Mouse (Mus musculus): Measurements from ENCODE around the gene Gm26938. TPM values are rescaled to one million over a fixed set of nuclear protein-coding genes. Genes with fewer than 3 reads are reported as not detected.

Gene Gm26938
- polyA plus RNA-seq, 1 experiment from 2014 or later, result not detected

DNA sequence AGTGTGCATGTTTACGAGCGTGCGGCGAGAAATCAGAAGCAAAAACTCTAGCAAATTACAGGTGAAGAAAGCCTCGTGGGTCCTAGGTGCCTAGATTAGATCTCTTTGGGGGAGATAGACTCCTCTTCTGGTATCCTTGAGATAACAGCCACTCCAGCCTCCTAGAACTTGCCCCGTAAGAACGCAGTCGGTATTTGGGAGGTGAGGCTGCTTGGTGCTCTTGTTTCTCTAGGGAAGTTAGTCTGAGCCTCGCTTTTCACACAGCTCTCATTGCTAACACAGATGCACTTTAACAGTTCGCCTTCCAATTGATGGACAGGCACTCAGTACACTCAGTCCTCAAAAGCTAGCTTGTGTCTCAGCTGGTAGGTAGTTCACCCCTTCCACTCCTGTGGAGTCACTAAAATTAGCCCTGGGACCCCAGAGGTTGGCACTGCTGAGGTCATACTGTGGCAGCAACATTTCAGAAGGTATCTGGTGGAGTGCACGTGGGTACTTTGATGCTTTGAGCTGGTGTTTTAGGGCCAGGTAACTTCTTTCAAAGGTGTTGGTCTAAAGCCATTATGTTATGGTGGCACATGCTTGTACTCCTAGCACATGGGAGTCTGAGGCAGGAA lies 33.9 kb downstream of the Gm26938 start:
- H3K4me2 ChIP-seq (ENCODE audit: low read length), result peak overlapping the region; percentile 100
- peak overlapping the region; percentile 82 for H3K9ac ChIP-seq (replicated peaks; ENCODE audit: low read depth, low read length)
- 15% methylated on average over 11 of the region's 11 CpGs for WGBS
- no peak overlapping the region for H3K27ac ChIP-seq (ENCODE audit: low read length)
- H3K4me1 ChIP-seq (replicated peaks; ENCODE audit: control insufficient read depth, insufficient read depth, low read length), result peaks cover 35% of the 10 kb centered on the region
- H3K36me3 ChIP-seq (ENCODE audit: control insufficient read depth, insufficient read depth), result no peaks in the 10 kb centered on the region
- no peak for ATAC-seq
- H3K4me3 ChIP-seq (replicated peaks; ENCODE audit: low read length), result peak overlapping the region; percentile 87
- no peaks in the 10 kb centered on the region for H3K9me3 ChIP-seq (ENCODE audit: control insufficient read depth, low read length)
- H3K27me3 ChIP-seq (replicated peaks; ENCODE audit: control insufficient read depth, insufficient read depth, low read length), result no peaks in the 10 kb centered on the region

DNA sequence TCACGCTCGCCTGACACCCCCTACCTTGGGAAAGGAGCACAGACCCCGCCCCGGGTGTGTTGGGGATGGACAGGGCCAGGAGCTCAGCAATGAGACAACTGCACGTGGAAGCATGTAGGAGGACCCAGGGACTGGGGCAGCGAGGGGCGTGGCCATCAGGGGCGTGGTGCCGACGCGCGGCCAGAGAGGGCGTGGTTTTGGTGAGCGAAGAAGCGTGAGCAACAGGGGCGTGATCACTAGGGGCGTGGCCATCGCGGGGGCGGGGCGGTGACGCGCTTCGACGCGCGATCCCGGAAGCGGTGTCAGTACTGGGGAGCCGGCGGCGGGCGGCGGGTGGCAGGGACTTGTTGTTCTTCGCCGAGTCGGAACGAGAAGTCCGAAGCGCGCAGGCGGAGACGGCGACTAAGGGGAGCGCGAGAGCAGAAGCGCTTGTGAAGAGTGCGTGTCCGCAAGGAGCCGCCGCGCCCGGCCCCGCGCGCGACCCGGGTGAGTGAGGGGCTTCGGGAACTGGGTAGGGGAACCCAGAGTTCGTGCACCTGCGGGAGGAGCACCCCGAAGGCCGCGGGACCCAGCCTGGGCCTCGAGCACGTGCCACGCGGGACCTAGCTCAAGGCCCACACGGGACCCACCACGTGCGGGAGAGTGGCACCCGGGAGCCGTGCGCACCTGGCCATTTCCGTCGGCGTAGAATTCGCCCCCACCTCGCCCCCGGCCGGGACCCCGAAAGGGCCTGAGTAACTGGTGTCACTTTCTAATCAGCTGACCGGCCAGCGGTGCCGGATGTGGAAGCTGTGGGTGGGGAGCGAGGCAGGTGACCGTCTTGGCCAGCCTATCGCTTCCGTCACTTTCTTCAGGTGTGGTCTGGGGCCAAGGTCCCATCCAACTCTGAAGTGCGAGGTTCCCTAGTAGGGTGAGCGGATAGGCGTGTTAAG lies 34.7 kb downstream of the Gm26938 start, which contains the start of gene Mafk:
Gene Mafk (plus strand): TSS at position 287 of the 932 bp plus-strand sequence.
- peak within 1 kb of the TSS; percentile 87 for H3K4me3 ChIP-seq (replicated peaks; ENCODE audit: low read length)
- peak; percentile 89 for ATAC-seq
- H3K9ac ChIP-seq (replicated peaks; ENCODE audit: low read depth, low read length), result peak within 1 kb of the TSS; percentile 82
- WGBS, result under 1% methylated on average over 91 of the region's 92 CpGs
- no peaks in the 10 kb centered on the region for H3K27me3 ChIP-seq (replicated peaks; ENCODE audit: control insufficient read depth, insufficient read depth, low read length)
- H3K36me3 ChIP-seq (ENCODE audit: control insufficient read depth, insufficient read depth), result no peaks in the 10 kb centered on the region
- H3K4me1 ChIP-seq (replicated peaks; ENCODE audit: control insufficient read depth, insufficient read depth, low read length), result peaks cover 27% of the 10 kb centered on the region
- no peaks in the 10 kb centered on the region for H3K9me3 ChIP-seq (ENCODE audit: control insufficient read depth, low read length)
- peak within 1 kb of the TSS; percentile 100 for H3K4me2 ChIP-seq (ENCODE audit: low read length)
- H3K27ac ChIP-seq (ENCODE audit: low read length), result no peak within 1 kb of the TSS

DNA sequence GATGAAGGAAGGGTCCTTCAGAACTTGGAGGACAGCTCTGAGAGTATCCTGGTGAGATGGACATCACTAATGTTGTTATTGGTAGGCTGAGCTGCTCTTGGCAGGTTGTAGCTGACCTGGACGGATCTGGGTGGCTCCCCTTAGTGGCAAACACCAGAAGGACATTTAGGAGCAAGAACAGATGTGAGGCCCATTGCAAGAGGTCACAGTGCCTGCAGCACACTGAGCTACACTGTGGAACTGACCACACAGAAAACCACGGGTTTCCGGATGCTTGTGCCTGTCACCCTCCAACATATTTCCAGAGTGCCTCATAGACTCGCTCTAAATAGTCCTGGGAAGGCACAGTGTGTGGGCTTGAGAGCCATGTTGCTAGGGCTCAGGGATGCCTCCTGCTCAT lies 36.7 kb downstream of the Gm26938 start:
- Histone ChIP-seq H3K27ac (ENCODE audit: low read length) (no peak overlapping the region), H3K4me2 (ENCODE audit: low read length) (no peak overlapping the region), H3K36me3 (ENCODE audit: control insufficient read depth, insufficient read depth) (no peaks in the 10 kb centered on the region), H3K4me3 (replicated peaks; ENCODE audit: low read length) (no peak overlapping the region), H3K4me1 (replicated peaks; ENCODE audit: control insufficient read depth, insufficient read depth, low read length) (peaks cover 21% of the 10 kb centered on the region), H3K9ac (replicated peaks; ENCODE audit: low read depth, low read length) (no peak overlapping the region), H3K27me3 (replicated peaks; ENCODE audit: control insufficient read depth, insufficient read depth, low read length) (no peaks in the 10 kb centered on the region), H3K9me3 (ENCODE audit: control insufficient read depth, low read length) (no peaks in the 10 kb centered on the region)
- 65% methylated on average over 4 of the region's 4 CpGs for WGBS
- no peak for ATAC-seq

DNA sequence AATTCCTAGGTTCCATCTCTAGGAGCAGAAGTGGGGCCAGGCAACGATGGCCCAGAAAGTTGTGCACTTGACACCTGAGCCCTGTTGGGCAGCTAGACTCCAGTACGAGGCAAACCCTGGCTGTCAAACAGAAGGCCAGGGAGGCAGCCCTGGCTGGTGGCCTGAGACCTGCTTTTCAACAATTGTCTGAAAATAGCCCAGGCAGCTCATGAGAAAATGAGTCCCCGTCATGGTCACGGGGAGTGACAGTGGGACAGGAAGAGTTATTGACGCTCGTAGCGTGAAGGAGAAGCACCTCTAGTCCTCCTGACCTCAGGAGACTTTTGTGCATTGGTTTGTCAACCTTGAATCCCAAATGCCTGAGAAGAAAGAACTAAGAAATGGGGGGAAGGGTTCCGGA lies 44.8 kb downstream of the Gm26938 start:
- 85% methylated on average over 8 of the region's 8 CpGs for WGBS

DNA sequence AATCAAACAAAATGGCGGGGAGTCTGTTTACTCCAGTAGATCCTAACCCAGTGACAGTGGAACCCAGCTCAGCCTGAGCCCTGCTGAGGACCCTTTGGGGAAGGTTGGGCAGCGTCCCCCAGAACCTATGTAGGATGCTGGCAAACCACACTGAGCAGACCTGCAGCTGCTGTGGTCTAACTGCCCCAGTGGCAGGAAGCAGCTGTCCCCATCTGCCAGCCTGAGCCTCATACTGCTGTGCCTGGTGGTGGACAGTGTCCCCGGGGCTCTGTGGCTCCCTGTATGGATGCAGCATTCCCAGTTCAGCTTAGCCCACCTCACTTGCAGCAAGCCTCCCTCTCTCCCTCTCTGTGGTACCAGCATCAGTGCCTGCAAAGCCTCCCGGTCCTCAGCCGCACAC lies 49.2 kb downstream of the Gm26938 start:
- Histone ChIP-seq H3K9me3 (ENCODE audit: control insufficient read depth, low read length) (no peaks in the 10 kb centered on the region), H3K4me2 (ENCODE audit: low read length) (no peak overlapping the region), H3K4me1 (replicated peaks; ENCODE audit: control insufficient read depth, insufficient read depth, low read length) (peaks cover 9% of the 10 kb centered on the region), H3K9ac (replicated peaks; ENCODE audit: low read depth, low read length) (no peak overlapping the region), H3K27me3 (replicated peaks; ENCODE audit: control insufficient read depth, insufficient read depth, low read length) (no peaks in the 10 kb centered on the region), H3K27ac (ENCODE audit: low read length) (no peak overlapping the region), H3K36me3 (ENCODE audit: control insufficient read depth, insufficient read depth) (peaks cover 9% of the 10 kb centered on the region; the same call in 1 of the 2 replicates), H3K4me3 (replicated peaks; ENCODE audit: low read length) (no peak overlapping the region)
- no peak for ATAC-seq
- WGBS, result 85% methylated on average over 5 of the region's 5 CpGs

More for the DNA sequence above, 44.8 kb downstream of the Gm26938 start:
- Histone ChIP-seq H3K27ac (ENCODE audit: low read length) (no peak overlapping the region), H3K36me3 (ENCODE audit: control insufficient read depth, insufficient read depth) (no peaks in the 10 kb centered on the region), H3K4me2 (ENCODE audit: low read length) (no peak overlapping the region), H3K4me1 (replicated peaks; ENCODE audit: control insufficient read depth, insufficient read depth, low read length) (no peaks in the 10 kb centered on the region), H3K9me3 (ENCODE audit: control insufficient read depth, low read length) (no peaks in the 10 kb centered on the region), H3K4me3 (replicated peaks; ENCODE audit: low read length) (no peak overlapping the region), H3K27me3 (replicated peaks; ENCODE audit: control insufficient read depth, insufficient read depth, low read length) (no peaks in the 10 kb centered on the region), H3K9ac (replicated peaks; ENCODE audit: low read depth, low read length) (no peak overlapping the region)
- no peak for ATAC-seq

DNA sequence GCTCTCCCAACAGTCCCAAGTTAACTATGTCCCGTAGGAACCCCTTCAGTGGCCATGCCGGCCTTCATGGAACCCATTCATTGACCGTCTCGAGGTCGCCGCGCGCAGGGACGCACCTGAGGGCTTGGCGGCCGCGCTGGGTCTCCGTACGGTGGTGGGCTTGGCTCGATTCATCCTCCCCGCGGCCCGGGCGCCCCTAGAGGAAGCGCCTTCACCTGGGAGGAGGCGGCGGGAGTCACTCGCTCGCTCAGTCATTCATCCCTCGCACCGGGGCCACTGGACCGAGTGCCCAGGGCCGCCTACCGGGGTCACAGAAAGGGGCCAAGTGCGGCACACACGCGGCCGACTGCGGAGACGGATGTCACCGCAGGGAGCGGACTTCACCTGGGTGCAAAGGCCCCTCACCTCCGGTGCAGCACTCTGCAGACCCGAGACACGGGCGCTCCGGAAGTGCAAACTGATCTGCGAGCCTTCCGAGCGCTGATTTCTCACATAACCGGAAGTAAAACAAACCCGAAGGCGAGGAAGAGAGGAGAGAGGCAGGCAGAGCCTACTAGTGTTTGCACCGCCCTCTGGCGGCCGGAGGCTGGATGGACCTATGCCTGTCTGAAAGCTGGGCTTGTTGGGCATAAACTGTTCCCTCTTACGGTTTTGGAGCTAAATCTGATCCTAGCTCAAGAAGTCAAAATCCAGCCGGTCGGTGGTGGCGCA lies 50.8 kb downstream of the Gm26938 start, which contains the start of gene Ints1:
Gene Ints1 (minus strand): TSS at position 459 of the 711 bp plus-strand sequence.
- ATAC-seq, result peak; percentile 95
- Histone ChIP-seq H3K27ac (ENCODE audit: low read length) (no peak within 1 kb of the TSS), H3K27me3 (replicated peaks; ENCODE audit: control insufficient read depth, insufficient read depth, low read length) (no peaks in the 10 kb centered on the region), H3K4me3 (replicated peaks; ENCODE audit: low read length) (peak within 1 kb of the TSS; percentile 64), H3K36me3 (ENCODE audit: control insufficient read depth, insufficient read depth) (peaks cover 23% of the 10 kb centered on the region), H3K4me1 (replicated peaks; ENCODE audit: control insufficient read depth, insufficient read depth, low read length) (peaks cover 9% of the 10 kb centered on the region), H3K4me2 (ENCODE audit: low read length) (peak within 1 kb of the TSS; percentile 97), H3K9me3 (ENCODE audit: control insufficient read depth, low read length) (no peaks in the 10 kb centered on the region), H3K9ac (replicated peaks; ENCODE audit: low read depth, low read length) (peak within 1 kb of the TSS; percentile 71)
- WGBS, result under 1% methylated on average over 55 of the region's 55 CpGs

DNA sequence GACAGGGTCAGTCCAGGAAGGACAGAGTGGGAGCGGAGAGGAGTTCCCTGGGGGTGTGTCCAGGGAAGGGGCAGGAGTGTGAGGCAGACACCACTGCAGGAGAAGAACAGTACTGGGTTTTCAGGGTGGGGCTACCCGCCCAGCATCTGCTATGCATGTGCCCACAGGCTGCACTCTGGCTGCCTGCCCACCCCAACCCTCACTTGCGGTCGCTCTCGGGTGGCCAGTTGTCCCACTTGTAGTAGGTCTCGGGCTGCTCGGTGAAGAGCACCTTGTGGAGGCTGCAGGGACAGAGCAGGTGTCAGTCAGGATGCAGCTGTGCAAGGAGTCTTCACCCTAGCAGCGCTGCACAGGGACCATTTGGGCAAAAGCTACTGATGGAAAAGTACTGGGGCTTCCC lies 58.0 kb downstream of the Gm26938 start:
- H3K27me3 ChIP-seq (replicated peaks; ENCODE audit: control insufficient read depth, insufficient read depth, low read length), result no peaks in the 10 kb centered on the region
- H3K36me3 ChIP-seq (ENCODE audit: control insufficient read depth, insufficient read depth), result peaks cover 60% of the 10 kb centered on the region
- 91% methylated on average over 8 of the region's 8 CpGs for WGBS
- H3K27ac ChIP-seq (ENCODE audit: low read length), result no peak overlapping the region
- H3K9me3 ChIP-seq (ENCODE audit: control insufficient read depth, low read length), result no peaks in the 10 kb centered on the region
- H3K9ac ChIP-seq (replicated peaks; ENCODE audit: low read depth, low read length), result no peak overlapping the region
- H3K4me2 ChIP-seq (ENCODE audit: low read length), result no peak overlapping the region
- H3K4me3 ChIP-seq (replicated peaks; ENCODE audit: low read length), result no peak overlapping the region
- no peak for ATAC-seq
- no peaks in the 10 kb centered on the region for H3K4me1 ChIP-seq (replicated peaks; ENCODE audit: control insufficient read depth, insufficient read depth, low read length)

DNA sequence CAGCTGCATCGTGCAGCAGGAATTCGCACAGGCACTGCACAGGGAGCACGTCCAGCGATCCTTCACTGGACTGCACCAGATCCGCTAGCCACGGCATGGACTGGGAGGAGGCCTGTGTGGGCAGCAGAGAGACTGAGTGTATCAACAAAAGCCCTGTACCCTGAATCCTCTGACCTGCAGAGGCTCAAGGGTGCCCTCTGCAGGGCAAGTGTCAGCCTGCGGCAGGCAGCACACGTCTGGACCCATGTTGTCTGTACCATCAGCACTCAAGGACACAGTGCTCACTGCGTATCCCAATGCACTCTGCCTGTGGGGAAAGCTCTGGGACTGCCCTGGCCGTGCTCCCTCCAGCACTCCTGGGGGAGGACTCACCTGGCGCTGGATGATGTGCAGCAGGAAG lies 61.9 kb downstream of the Gm26938 start:
- Histone ChIP-seq H3K36me3 (ENCODE audit: control insufficient read depth, insufficient read depth) (peaks cover 50% of the 10 kb centered on the region), H3K9ac (replicated peaks; ENCODE audit: low read depth, low read length) (no peak overlapping the region), H3K4me2 (ENCODE audit: low read length) (no peak overlapping the region), H3K9me3 (ENCODE audit: control insufficient read depth, low read length) (no peaks in the 10 kb centered on the region), H3K27ac (ENCODE audit: low read length) (no peak overlapping the region), H3K4me3 (replicated peaks; ENCODE audit: low read length) (no peak overlapping the region), H3K27me3 (replicated peaks; ENCODE audit: control insufficient read depth, insufficient read depth, low read length) (no peaks in the 10 kb centered on the region), H3K4me1 (replicated peaks; ENCODE audit: control insufficient read depth, insufficient read depth, low read length) (no peaks in the 10 kb centered on the region)
- no peak for ATAC-seq
- WGBS, result 70% methylated on average over 11 of the region's 11 CpGs

DNA sequence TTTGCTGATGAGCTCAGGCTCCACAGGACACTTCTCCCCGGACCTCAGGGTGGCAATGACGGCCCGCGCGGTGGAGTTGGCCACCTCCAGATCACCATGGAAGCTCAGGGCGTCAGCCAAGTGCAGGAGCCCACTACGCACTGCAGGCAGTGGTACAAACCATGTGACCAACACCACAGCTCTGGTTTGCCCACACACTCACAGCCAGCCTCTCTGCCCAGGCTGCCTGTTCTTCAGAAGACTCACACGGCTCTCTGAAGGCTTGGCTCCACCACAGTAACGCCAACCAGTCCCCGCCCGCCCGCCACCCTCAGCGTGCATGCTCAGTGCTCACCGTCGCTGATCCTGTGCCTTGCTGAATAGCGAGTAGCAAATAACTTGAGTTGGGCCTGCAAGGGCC lies 68.1 kb downstream of the Gm26938 start:
- H3K4me3 ChIP-seq (replicated peaks; ENCODE audit: low read length), result no peak overlapping the region
- no peaks in the 10 kb centered on the region for H3K27me3 ChIP-seq (replicated peaks; ENCODE audit: control insufficient read depth, insufficient read depth, low read length)
- no peak for ATAC-seq
- 88% methylated on average over 16 of the region's 16 CpGs for WGBS
- H3K36me3 ChIP-seq (ENCODE audit: control insufficient read depth, insufficient read depth), result peaks cover 31% of the 10 kb centered on the region
- H3K9ac ChIP-seq (replicated peaks; ENCODE audit: low read depth, low read length), result no peak overlapping the region
- no peak overlapping the region for H3K27ac ChIP-seq (ENCODE audit: low read length)
- H3K4me1 ChIP-seq (replicated peaks; ENCODE audit: control insufficient read depth, insufficient read depth, low read length), result no peaks in the 10 kb centered on the region
- no peaks in the 10 kb centered on the region for H3K9me3 ChIP-seq (ENCODE audit: control insufficient read depth, low read length)
- no peak overlapping the region for H3K4me2 ChIP-seq (ENCODE audit: low read length)
